Mouse (Mus musculus) ES-Bruce4 (cell line): Measurements from ENCODE around the gene Spdef.

Source experiments
- CTCF ChIP-seq: IDR thresholded peaks from one replicate; pipeline ENCODE4 v1.8.1; 2011; ENCODE audit warnings: low read depth, low read length
- EP300 ChIP-seq: IDR thresholded peaks from 2 replicates; pipeline ENCODE4 v1.6.1; 2011; ENCODE audit warnings: low read depth, low read length; ENCODE audit not compliant: insufficient read depth

DNA sequence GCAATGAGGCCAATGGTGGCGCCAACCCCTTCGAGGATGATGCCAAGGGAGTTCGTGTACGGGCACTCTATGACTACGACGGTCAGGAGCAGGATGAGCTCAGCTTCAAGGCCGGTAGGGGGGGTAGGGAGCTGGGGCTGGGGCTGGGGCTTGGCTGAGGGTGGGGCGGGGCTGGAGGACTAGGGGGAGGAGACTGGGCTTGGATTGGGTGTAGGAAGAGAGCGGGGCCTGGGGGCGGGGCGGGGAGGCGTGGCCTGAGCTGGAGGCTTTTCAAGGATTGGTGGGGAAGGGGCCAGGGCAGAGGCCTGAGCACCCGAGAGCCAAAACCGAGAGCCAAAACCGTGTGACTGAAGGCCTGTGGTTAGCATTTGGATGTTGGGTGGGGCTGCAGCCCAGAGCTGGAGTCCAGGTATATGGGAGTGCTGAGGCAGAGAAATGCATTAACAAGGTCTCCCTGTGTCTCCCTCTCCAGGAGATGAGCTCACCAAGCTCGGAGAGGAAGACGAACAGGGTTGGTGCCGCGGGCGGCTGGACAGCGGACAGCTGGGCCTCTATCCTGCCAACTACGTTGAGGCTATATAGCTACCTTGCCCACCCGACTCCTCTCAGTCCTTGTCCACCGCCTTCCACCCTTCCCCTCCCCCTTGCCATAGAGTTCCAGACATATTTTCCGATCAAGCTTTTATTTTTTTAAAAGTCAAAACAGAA lies 20.6 kb downstream of the Spdef start:
- no peak for TF ChIP-seq EP300
- peak; percentile 26 for TF ChIP-seq CTCF
